Mouse (Mus musculus): ENCODE measurements around the gene Snx11. TPM values are rescaled to one million over a fixed set of nuclear protein-coding genes. Genes with fewer than 3 reads are reported as not detected.

The Snx11 gene
- polyA plus RNA-seq, 1 experiment = 17.6 TPM

DNA sequence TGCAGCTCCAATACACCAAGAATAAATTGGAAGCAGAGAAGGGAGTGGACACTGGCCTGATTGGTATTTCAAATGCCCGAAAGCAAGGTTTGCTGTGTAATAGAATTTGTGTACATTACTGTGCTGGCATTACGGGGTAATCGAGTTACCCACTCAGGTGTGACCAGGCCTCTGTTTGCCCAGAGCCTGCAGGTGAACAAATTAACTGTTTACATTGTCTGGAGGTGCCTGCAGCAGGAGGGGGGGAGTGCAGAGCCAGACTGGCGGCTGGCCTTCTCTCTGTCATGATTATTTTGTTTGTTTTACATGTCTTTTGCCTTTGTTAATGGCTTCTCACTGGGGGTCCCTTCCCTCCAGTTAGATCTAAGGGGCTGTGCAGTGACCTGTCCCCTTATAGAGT is 44.7 kb downstream of the Snx11 start:
- Histone ChIP-seq H3K36me3 (ENCODE audit: control insufficient read depth, insufficient read depth) (no peaks in the 10 kb centered on the region), H3ac (ENCODE audit: control insufficient read depth, insufficient read length, low read depth) (no peak overlapping the region), H3K4me3 (ENCODE audit: insufficient read depth, poor library complexity, severe bottlenecking) (no peak overlapping the region), H3K79me2 (ENCODE audit: control insufficient read depth, insufficient read depth) (no peaks in the 10 kb centered on the region), H3K79me3 (ENCODE audit: low read depth) (no peaks in the 10 kb centered on the region), H3K27me3 (ENCODE audit: control insufficient read depth, insufficient read depth, insufficient read length) (peaks cover 44% of the 10 kb centered on the region)
- TF ChIP-seq MAX (IDR thresholded peaks at IDR 0.05) = no peak
- no peak for TF ChIP-seq MYOG (IDR thresholded peaks at IDR 0.05; ENCODE audit: control insufficient read depth, extremely low read depth, insufficient read length)
- no peak for TF ChIP-seq FOSL1 (IDR thresholded peaks at IDR 0.05; ENCODE audit: insufficient read depth, low read length, poor library complexity, severe bottlenecking)
- no peak for TF ChIP-seq CEBPB (IDR thresholded peaks at IDR 0.05; ENCODE audit: low read depth)
- no peak for TF ChIP-seq USF1 (IDR thresholded peaks at IDR 0.05; ENCODE audit: low read depth)
- TF ChIP-seq CTCF (IDR thresholded peaks at IDR 0.05; ENCODE audit: control insufficient read depth, insufficient read depth, insufficient read length) = no peak
- TF ChIP-seq MYOD1 (IDR thresholded peaks at IDR 0.05; ENCODE audit: control insufficient read depth, insufficient read length, low read depth) = no peak

DNA sequence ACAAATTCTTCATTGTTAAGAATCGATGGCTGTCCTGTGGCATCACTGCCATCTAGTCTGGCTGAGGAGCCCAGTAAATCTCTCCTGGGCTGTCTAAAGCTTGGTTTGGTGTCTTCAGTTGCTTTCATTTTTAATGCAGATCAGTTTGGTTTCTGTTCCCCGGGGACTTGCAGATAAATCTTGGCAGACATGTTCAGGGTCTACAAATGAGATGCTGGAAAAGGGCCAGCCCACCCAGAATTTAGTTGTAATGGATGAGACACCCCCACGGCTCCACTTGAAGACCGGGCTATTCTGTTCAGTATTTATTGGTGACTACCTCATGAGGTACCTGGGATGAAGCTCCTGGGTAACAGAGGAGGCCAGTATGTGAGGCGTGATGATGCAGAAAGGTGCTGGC is 47.0 kb downstream of the Snx11 start:
- TF ChIP-seq CTCF (IDR thresholded peaks at IDR 0.05; ENCODE audit: control insufficient read depth, insufficient read depth, insufficient read length) (no peak), FOSL1 (IDR thresholded peaks at IDR 0.05; ENCODE audit: insufficient read depth, low read length, poor library complexity, severe bottlenecking) (no peak), CEBPB (IDR thresholded peaks at IDR 0.05; ENCODE audit: low read depth) (no peak), MYOG (IDR thresholded peaks at IDR 0.05; ENCODE audit: control insufficient read depth, extremely low read depth, insufficient read length) (no peak), MYOD1 (IDR thresholded peaks at IDR 0.05; ENCODE audit: control insufficient read depth, insufficient read length, low read depth) (no peak), MAX (IDR thresholded peaks at IDR 0.05) (no peak), USF1 (IDR thresholded peaks at IDR 0.05; ENCODE audit: low read depth) (no peak)
- Histone ChIP-seq H3K36me3 (ENCODE audit: control insufficient read depth, insufficient read depth) (no peaks in the 10 kb centered on the region), H3K27me3 (ENCODE audit: control insufficient read depth, insufficient read depth, insufficient read length) (peaks cover 42% of the 10 kb centered on the region), H3K79me2 (ENCODE audit: control insufficient read depth, insufficient read depth) (no peaks in the 10 kb centered on the region), H3K79me3 (ENCODE audit: low read depth) (no peaks in the 10 kb centered on the region), H3ac (ENCODE audit: control insufficient read depth, insufficient read length, low read depth) (no peak overlapping the region), H3K4me3 (ENCODE audit: insufficient read depth, poor library complexity, severe bottlenecking) (no peak overlapping the region)

- Histone ChIP-seq H3K4me3 (ENCODE audit: insufficient read depth, poor library complexity, severe bottlenecking) (no peak overlapping the region), H3K79me2 (ENCODE audit: control insufficient read depth, insufficient read depth) (no peaks in the 10 kb centered on the region), H3K36me3 (ENCODE audit: control insufficient read depth, insufficient read depth) (no peaks in the 10 kb centered on the region)
Observed at GRCm38 (mm10) chr11:96729462-96729861, 47.9 kb downstream of the Snx11 start.

DNA sequence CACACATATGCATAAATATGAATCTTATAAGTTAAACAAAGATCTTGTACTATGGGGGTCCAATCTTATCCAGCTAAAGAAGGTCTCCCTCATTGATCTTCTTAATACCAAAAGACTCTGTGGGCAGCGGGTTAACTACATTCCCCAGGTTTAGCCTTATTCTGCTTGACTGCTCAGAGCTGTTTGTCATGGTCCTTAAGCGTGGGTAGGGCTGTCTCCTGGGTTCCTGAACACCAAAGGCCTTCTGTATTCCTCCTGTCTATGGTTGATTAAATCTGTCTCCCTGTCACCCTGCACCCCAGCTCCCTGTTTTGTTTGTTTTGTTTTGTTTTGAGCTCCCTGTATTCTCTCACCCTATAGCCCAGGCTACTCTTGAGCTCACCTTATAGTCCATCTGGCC is 48.8 kb downstream of the Snx11 start:
- Histone ChIP-seq H3K79me2 (ENCODE audit: control insufficient read depth, insufficient read depth) (no peaks in the 10 kb centered on the region), H3K4me3 (ENCODE audit: insufficient read depth, poor library complexity, severe bottlenecking) (no peak overlapping the region), H3ac (ENCODE audit: control insufficient read depth, insufficient read length, low read depth) (no peak overlapping the region), H3K27me3 (ENCODE audit: control insufficient read depth, insufficient read depth, insufficient read length) (peaks cover 42% of the 10 kb centered on the region), H3K79me3 (ENCODE audit: low read depth) (no peaks in the 10 kb centered on the region), H3K36me3 (ENCODE audit: control insufficient read depth, insufficient read depth) (no peaks in the 10 kb centered on the region)
- no peak for TF ChIP-seq CTCF (IDR thresholded peaks at IDR 0.05; ENCODE audit: control insufficient read depth, insufficient read depth, insufficient read length)
- TF ChIP-seq MYOG (IDR thresholded peaks at IDR 0.05; ENCODE audit: control insufficient read depth, extremely low read depth, insufficient read length) = no peak

More at GRCm38 (mm10) chr11:96729462-96729861, 47.9 kb downstream of the Snx11 start:
- TF ChIP-seq CTCF (IDR thresholded peaks at IDR 0.05; ENCODE audit: control insufficient read depth, insufficient read depth, insufficient read length) = no peak
- no peak for TF ChIP-seq USF1 (IDR thresholded peaks at IDR 0.05; ENCODE audit: low read depth)
- no peak for TF ChIP-seq MAX (IDR thresholded peaks at IDR 0.05)
- no peak for TF ChIP-seq CEBPB (IDR thresholded peaks at IDR 0.05; ENCODE audit: low read depth)
- TF ChIP-seq MYOG (IDR thresholded peaks at IDR 0.05; ENCODE audit: control insufficient read depth, extremely low read depth, insufficient read length) = no peak
- no peak for TF ChIP-seq MYOD1 (IDR thresholded peaks at IDR 0.05; ENCODE audit: control insufficient read depth, insufficient read length, low read depth)
- TF ChIP-seq FOSL1 (IDR thresholded peaks at IDR 0.05; ENCODE audit: insufficient read depth, low read length, poor library complexity, severe bottlenecking) = no peak
- Histone ChIP-seq H3ac (ENCODE audit: control insufficient read depth, insufficient read length, low read depth) (no peak overlapping the region), H3K79me3 (ENCODE audit: low read depth) (no peaks in the 10 kb centered on the region), H3K27me3 (ENCODE audit: control insufficient read depth, insufficient read depth, insufficient read length) (peaks cover 42% of the 10 kb centered on the region)

DNA sequence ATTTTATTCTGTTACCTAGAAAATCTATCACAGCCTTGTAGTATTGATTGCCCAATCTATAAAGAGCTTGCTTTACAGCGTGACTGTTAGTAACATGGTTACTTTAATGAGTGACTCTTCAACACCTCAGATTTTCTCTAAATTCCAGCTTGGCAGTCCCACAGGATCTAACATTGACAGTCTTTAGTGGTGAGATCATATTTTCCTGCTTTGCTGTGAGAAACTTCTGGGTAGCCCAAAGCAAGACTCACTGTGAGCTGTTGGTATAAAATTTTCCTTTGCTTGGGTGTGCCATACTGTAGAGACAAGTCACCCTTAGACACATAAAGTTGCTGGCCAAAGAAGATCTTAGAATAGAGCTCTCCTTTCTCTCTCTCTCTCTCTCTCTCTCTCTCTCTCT is 51.5 kb downstream of the Snx11 start:
- Histone ChIP-seq H3K4me3 (ENCODE audit: insufficient read depth, poor library complexity, severe bottlenecking) (no peak overlapping the region), H3K36me3 (ENCODE audit: control insufficient read depth, insufficient read depth) (no peaks in the 10 kb centered on the region), H3K79me3 (ENCODE audit: low read depth) (no peaks in the 10 kb centered on the region), H3K79me2 (ENCODE audit: control insufficient read depth, insufficient read depth) (no peaks in the 10 kb centered on the region), H3ac (ENCODE audit: control insufficient read depth, insufficient read length, low read depth) (no peak overlapping the region), H3K27me3 (ENCODE audit: control insufficient read depth, insufficient read depth, insufficient read length) (peaks cover 36% of the 10 kb centered on the region)
- TF ChIP-seq MYOG (IDR thresholded peaks at IDR 0.05; ENCODE audit: control insufficient read depth, extremely low read depth, insufficient read length) (no peak), MAX (IDR thresholded peaks at IDR 0.05) (no peak), CTCF (IDR thresholded peaks at IDR 0.05; ENCODE audit: control insufficient read depth, insufficient read depth, insufficient read length) (no peak), FOSL1 (IDR thresholded peaks at IDR 0.05; ENCODE audit: insufficient read depth, low read length, poor library complexity, severe bottlenecking) (no peak), USF1 (IDR thresholded peaks at IDR 0.05; ENCODE audit: low read depth) (no peak), CEBPB (IDR thresholded peaks at IDR 0.05; ENCODE audit: low read depth) (no peak), MYOD1 (IDR thresholded peaks at IDR 0.05; ENCODE audit: control insufficient read depth, insufficient read length, low read depth) (no peak)

DNA sequence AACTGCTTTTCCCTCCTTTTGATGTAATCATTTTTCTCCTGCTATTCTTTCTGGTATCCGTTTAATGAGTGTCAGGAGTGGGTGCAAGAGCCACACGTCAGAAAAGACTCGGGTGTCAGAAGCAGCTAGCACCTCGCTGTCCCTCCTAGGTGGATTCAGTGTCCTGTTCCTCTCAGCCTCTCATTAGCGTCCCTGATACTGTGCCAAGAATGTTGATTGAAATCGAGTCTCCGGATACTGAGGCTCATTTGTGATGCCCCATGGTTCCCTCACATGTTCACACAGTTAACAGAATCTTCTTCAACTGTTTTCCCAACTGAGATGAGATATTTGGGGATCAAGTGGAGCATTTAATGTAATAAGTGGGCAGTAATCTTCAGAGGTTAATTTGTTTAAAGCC is 58.8 kb downstream of the Snx11 start:
- TF ChIP-seq USF1 (IDR thresholded peaks at IDR 0.05; ENCODE audit: low read depth) (no peak), FOSL1 (IDR thresholded peaks at IDR 0.05; ENCODE audit: insufficient read depth, low read length, poor library complexity, severe bottlenecking) (no peak), MYOD1 (IDR thresholded peaks at IDR 0.05; ENCODE audit: control insufficient read depth, insufficient read length, low read depth) (no peak), MYOG (IDR thresholded peaks at IDR 0.05; ENCODE audit: control insufficient read depth, extremely low read depth, insufficient read length) (no peak), MAX (IDR thresholded peaks at IDR 0.05) (no peak), CTCF (IDR thresholded peaks at IDR 0.05; ENCODE audit: control insufficient read depth, insufficient read depth, insufficient read length) (no peak), CEBPB (IDR thresholded peaks at IDR 0.05; ENCODE audit: low read depth) (no peak)
- Histone ChIP-seq H3K27me3 (ENCODE audit: control insufficient read depth, insufficient read depth, insufficient read length) (peaks cover 43% of the 10 kb centered on the region), H3K36me3 (ENCODE audit: control insufficient read depth, insufficient read depth) (no peaks in the 10 kb centered on the region), H3ac (ENCODE audit: control insufficient read depth, insufficient read length, low read depth) (no peak overlapping the region), H3K79me2 (ENCODE audit: control insufficient read depth, insufficient read depth) (no peaks in the 10 kb centered on the region), H3K79me3 (ENCODE audit: low read depth) (no peaks in the 10 kb centered on the region), H3K4me3 (ENCODE audit: insufficient read depth, poor library complexity, severe bottlenecking) (no peak overlapping the region)

Other genes with a start within 250 kb of the Snx11 start
- gene Cbx1, start 11.6 kb upstream of the Snx11 start, polyA plus RNA-seq (2012; fragmentation: generic; extraction: Trizol) = 43.8 TPM
- gene Nfe2l1, start 52.4 kb upstream of the Snx11 start, polyA plus RNA-seq (2012; fragmentation: generic; extraction: Trizol) = 89.3 TPM
- gene Copz2, start 72.3 kb upstream of the Snx11 start, polyA plus RNA-seq (2012; fragmentation: generic; extraction: Trizol) = 29.0 TPM
- 33.1 TPM for gene Cdk5rap3, start 138.9 kb upstream of the Snx11 start, polyA plus RNA-seq (2012; fragmentation: generic; extraction: Trizol)
- 0.01 TPM for gene Prr15l, start 150.5 kb upstream of the Snx11 start, polyA plus RNA-seq (2012; fragmentation: generic; extraction: Trizol)
- gene Pnpo, start 166.4 kb upstream of the Snx11 start, polyA plus RNA-seq (2012; fragmentation: generic; extraction: Trizol) = 8.5 TPM
- gene Sp2, start 205.4 kb upstream of the Snx11 start, polyA plus RNA-seq (2012; fragmentation: generic; extraction: Trizol) = 13.9 TPM
- gene Sp6, start 235.8 kb upstream of the Snx11 start, polyA plus RNA-seq (2012; fragmentation: generic; extraction: Trizol) = 5.5 TPM